Mouse (Mus musculus): ENCODE results near the gene Cdk18. TPM values are rescaled to one million over a fixed set of nuclear protein-coding genes. Genes with fewer than 3 reads are reported as not detected.

Cdk18 gene
- total and polyA plus RNA-seq, 3 experiments, result 0.32 to 2.5 (median 1.1) TPM

GRCm38 (mm10) chr1:132158741-132159140 is 19.3 kb upstream of the Cdk18 start:
- TF ChIP-seq RAD21 (IDR thresholded peaks at IDR 0.05; ENCODE audit: low read depth, low read length), result no peak
- TF ChIP-seq ZNF384 (IDR thresholded peaks at IDR 0.05; ENCODE audit: low read depth, low read length), result no peak
- no peak for TF ChIP-seq ZKSCAN1 (IDR thresholded peaks at IDR 0.05; ENCODE audit: borderline replicate concordance, low read depth, low read length)
- no peak for TF ChIP-seq POLR2A (IDR thresholded peaks at IDR 0.05; ENCODE audit: low read depth, low read length)
- no peak for TF ChIP-seq MAX (IDR thresholded peaks at IDR 0.05; ENCODE audit: low read length)
- no peak for TF ChIP-seq RCOR1 (conservative IDR thresholded peaks at IDR 0.05; ENCODE audit: low read depth, low read length)
- TF ChIP-seq ETS1 (conservative IDR thresholded peaks at IDR 0.05; ENCODE audit: low read depth, low read length), result no peak
- no peak for TF ChIP-seq KAT2A (IDR thresholded peaks at IDR 0.05; ENCODE audit: insufficient replicate concordance, low read length)
- TF ChIP-seq MAZ (IDR thresholded peaks at IDR 0.05; ENCODE audit: low read depth, low read length), result no peak
- TF ChIP-seq TCF12 (IDR thresholded peaks at IDR 0.05; ENCODE audit: low read depth, low read length), result no peak
- no peak for TF ChIP-seq JUN (IDR thresholded peaks at IDR 0.05; ENCODE audit: insufficient read depth, low read depth, low read length)
- dilution Hi-C loops (cut with MboI; ENCODE audit: extremely low pct_ligation_motif_present, extremely low pct_unique_long_range_greater_than_20kb, low sequenced_read_pairs) (no loop called here), in situ Hi-C loops (cut with MboI; ENCODE audit: low pct_ligation_motif_present, low pct_unique_long_range_greater_than_20kb, low sequenced_read_pairs) (loop anchor here (5.0 kb wide), 2 partner anchors 36 to 79 kb away; no protein-coding TSS in a partner anchor)

DNA sequence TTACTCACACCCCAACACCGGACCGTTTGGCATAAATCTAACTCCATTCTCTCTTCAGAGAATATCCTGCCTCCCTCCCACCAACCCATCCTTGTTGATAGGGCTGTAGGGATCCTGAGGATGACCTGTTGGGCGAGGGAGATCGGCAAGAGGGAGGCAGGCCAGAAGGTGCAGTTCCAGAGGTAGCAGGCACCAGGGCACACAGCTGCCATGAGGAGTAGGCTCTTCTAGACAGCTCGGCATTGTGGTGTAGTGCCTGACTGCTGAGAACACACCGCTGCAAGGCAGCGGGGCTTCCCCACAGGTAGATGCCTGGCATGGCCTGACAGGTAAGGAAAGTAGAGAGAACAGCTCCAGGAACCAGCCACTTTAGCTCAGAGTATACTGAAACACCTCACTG is 18.3 kb upstream of the Cdk18 start:
- H3K79me2 ChIP-seq (replicated peaks; ENCODE audit: control insufficient read depth, extremely low read depth, insufficient read depth, poor library complexity, severe bottlenecking), result no peaks in the 10 kb centered on the region
- H3K27ac ChIP-seq (ENCODE audit: insufficient read depth, low read depth), result no peak overlapping the region
- TF ChIP-seq MAFK (IDR thresholded peaks at IDR 0.05; ENCODE audit: insufficient replicate concordance, low read length), result no peak
- TF ChIP-seq EP300 (IDR thresholded peaks at IDR 0.05; ENCODE audit: low read length), result no peak
- TF ChIP-seq MEF2A (IDR thresholded peaks at IDR 0.05; ENCODE audit: borderline replicate concordance, low read depth, low read length), result no peak
- TF ChIP-seq USF1 (IDR thresholded peaks at IDR 0.05; ENCODE audit: low read depth, low read length), result no peak
- no peak for TF ChIP-seq CTCF (conservative IDR thresholded peaks at IDR 0.05 in 1 of 2, IDR thresholded peaks at IDR 0.05 in 1 of 2; ENCODE audit: low read depth in 2 of 2, low read length in 2 of 2)
- no peak for TF ChIP-seq ZKSCAN1 (IDR thresholded peaks at IDR 0.05; ENCODE audit: borderline replicate concordance, low read depth, low read length)
- TF ChIP-seq BHLHE40 (IDR thresholded peaks at IDR 0.05; ENCODE audit: low read depth, low read length), result no peak
- no peak for TF ChIP-seq MXI1 (IDR thresholded peaks at IDR 0.05; ENCODE audit: low read depth, low read length)
- TF ChIP-seq RAD21 (IDR thresholded peaks at IDR 0.05; ENCODE audit: low read depth, low read length), result no peak
- TF ChIP-seq MAX (IDR thresholded peaks at IDR 0.05; ENCODE audit: low read length), result no peak
- TF ChIP-seq ZC3H11A (IDR thresholded peaks at IDR 0.05; ENCODE audit: low read depth, low read length), result no peak
- TF ChIP-seq MYC (IDR thresholded peaks at IDR 0.05; ENCODE audit: low read depth, low read length), result no peak
- no peak for TF ChIP-seq HCFC1 (IDR thresholded peaks at IDR 0.05; ENCODE audit: low read depth, low read length)
- TF ChIP-seq IRF4 (IDR thresholded peaks at IDR 0.05; ENCODE audit: low read depth, low read length), result no peak
- no peak for TF ChIP-seq CHD2 (IDR thresholded peaks at IDR 0.05; ENCODE audit: low read length)
- no peak for TF ChIP-seq MAZ (IDR thresholded peaks at IDR 0.05; ENCODE audit: low read depth, low read length)
- TF ChIP-seq TCF12 (IDR thresholded peaks at IDR 0.05; ENCODE audit: low read depth, low read length), result no peak
- no peak for TF ChIP-seq PAX5 (IDR thresholded peaks at IDR 0.05; ENCODE audit: low read length)
- no peak for TF ChIP-seq UBTF (IDR thresholded peaks at IDR 0.05; ENCODE audit: low read depth, low read length)
- no peak for TF ChIP-seq ELF1 (IDR thresholded peaks at IDR 0.05; ENCODE audit: low read depth, low read length)
- 0 out of 4 replicates have a peak, but pooled peaks cover 0 to 3% of the 10 kb centered on the region in 2 experiments for H3K4me1 ChIP-seq (ENCODE audit: control insufficient read depth in 1 of 2, insufficient read depth in 2 of 2)
- in situ Hi-C loops (cut with MboI; ENCODE audit: low pct_ligation_motif_present, low pct_unique_long_range_greater_than_20kb, low sequenced_read_pairs), result loop anchor here (5.0 kb wide), 2 partner anchors 36 to 79 kb away; no protein-coding TSS in a partner anchor
- no peak overlapping the region for H3K4me2 ChIP-seq (ENCODE audit: insufficient read depth, low read depth, poor library complexity, severe bottlenecking)
- H3K4me3 ChIP-seq (replicated peaks in 1 of 3; ENCODE audit: low read depth in 2 of 3, low read length in 2 of 3, poor library complexity in 1 of 3), result no peak overlapping the region
- peaks cover 53% of the 10 kb centered on the region for H3K27me3 ChIP-seq (replicated peaks)
- DNase-seq (ENCODE audit: extremely low read depth), result no peak
- H3K9ac ChIP-seq (ENCODE audit: insufficient read depth, low read depth), result no peak overlapping the region
- H3K36me3 ChIP-seq (replicated peaks in 1 of 2; ENCODE audit: control insufficient read depth in 1 of 2, insufficient read depth in 1 of 2, low read length in 1 of 2), result no peaks in the 10 kb centered on the region
- dilution Hi-C loops (cut with MboI; ENCODE audit: extremely low pct_ligation_motif_present, extremely low pct_unique_long_range_greater_than_20kb, low sequenced_read_pairs), result no loop called here
- no peaks in the 10 kb centered on the region for H3K9me3 ChIP-seq (replicated peaks; ENCODE audit: low read length)

More at GRCm38 (mm10) chr1:132158741-132159140, 19.3 kb upstream of the Cdk18 start:
- Histone ChIP-seq H3K79me2 (replicated peaks; ENCODE audit: control insufficient read depth, extremely low read depth, insufficient read depth, poor library complexity, severe bottlenecking) (no peaks in the 10 kb centered on the region), H3K9ac (ENCODE audit: insufficient read depth, low read depth) (no peak overlapping the region), H3K4me2 (ENCODE audit: insufficient read depth, low read depth, poor library complexity, severe bottlenecking) (no peak overlapping the region), H3K4me1 (ENCODE audit: control insufficient read depth in 1 of 2, insufficient read depth in 2 of 2) (0 out of 4 replicates have a peak, but pooled peaks cover 0 to 3% of the 10 kb centered on the region in 2 experiments), H3K4me3 (replicated peaks in 1 of 3; ENCODE audit: low read depth in 2 of 3, low read length in 2 of 3, poor library complexity in 1 of 3) (no peak overlapping the region), H3K27me3 (replicated peaks) (peaks cover 62% of the 10 kb centered on the region), H3K36me3 (replicated peaks in 1 of 2; ENCODE audit: control insufficient read depth in 1 of 2, insufficient read depth in 1 of 2, low read length in 1 of 2) (no peaks in the 10 kb centered on the region), H3K27ac (ENCODE audit: insufficient read depth, low read depth) (no peak overlapping the region), H3K9me3 (replicated peaks; ENCODE audit: low read length) (no peaks in the 10 kb centered on the region)
- no peak for DNase-seq (ENCODE audit: extremely low read depth)

All from CH12.LX (cell line).